Mouse (Mus musculus) midbrain, postnatal 0 days (tissue): ENCODE measurements around the gene Gdpd5. TPM values are rescaled to one million over a fixed set of nuclear protein-coding genes. Genes with fewer than 3 reads are reported as not detected.
A peak's percentile ranks its signal among the peaks of the same experiment; 100 is the strongest.

Source experiments
- ATAC-seq: fragments of 200-750 bp; cut with Nextera tagmentation; 2 replicates; pipeline ENCODE4 v1.8.0; 2017; ENCODE audit warnings: moderate number of reproducible peaks, mild to moderate bottlenecking, moderate TSS enrichment, moderate library complexity; ENCODE audit not compliant: low FRiP score
- DNase-seq: peaks from one replicate; pipeline ENCODE4 v3.0.0-alpha.2; 2015; ENCODE audit warnings: low spot score
- H3K27ac ChIP-seq: fragments of 300-500 bp; sonication (generic); 2 replicates; pipeline ENCODE4 v1.5.1; 2014; ENCODE audit warnings: low read depth, mild to moderate bottlenecking, low read length, mixed read lengths
- H3K27me3 ChIP-seq: fragments of 300-500 bp; sonication (generic); 2 replicates; pipeline ENCODE4 v1.6.1; 2014; ENCODE audit warnings: low read length, control low read depth, mixed read lengths; ENCODE audit not compliant: insufficient read depth
- H3K36me3 ChIP-seq: fragments of 300-500 bp; sonication (generic); 2 replicates; pipeline ENCODE4 v1.6.1; 2014; ENCODE audit warnings: low read length, control low read depth, mixed read lengths; ENCODE audit not compliant: insufficient read depth
- H3K4me1 ChIP-seq: fragments of 300-500 bp; sonication (generic); 2 replicates; pipeline ENCODE4 v1.6.1; 2014; ENCODE audit warnings: mild to moderate bottlenecking, control low read depth, antibody characterized with exemption, low read length, mixed read lengths; ENCODE audit not compliant: insufficient read depth
- H3K4me2 ChIP-seq: fragments of 300-500 bp; sonication (generic); 2 replicates; pipeline ENCODE4 v1.6.1; 2014; ENCODE audit warnings: low read depth, mild to moderate bottlenecking, low read length, mixed read lengths; ENCODE audit not compliant: poor library complexity, severe bottlenecking
- H3K4me3 ChIP-seq: fragments of 300-500 bp; sonication (generic); 2 replicates; pipeline ENCODE4 v1.5.1; 2014; ENCODE audit warnings: low read depth, mild to moderate bottlenecking, low read length, moderate library complexity
- H3K9ac ChIP-seq: fragments of 300-500 bp; sonication (generic); replicated peaks from 2 replicates; pipeline ENCODE4 v1.6.1; 2014; ENCODE audit warnings: mild to moderate bottlenecking, low read length, moderate library complexity, mixed read lengths; ENCODE audit not compliant: poor library complexity, severe bottlenecking
- H3K9me3 ChIP-seq: fragments of 300-500 bp; sonication (generic); 2 replicates; pipeline ENCODE4 v1.6.1; 2016; ENCODE audit warnings: low read length, control low read depth
- CTCF ChIP-seq: IDR thresholded peaks from 2 replicates; pipeline ENCODE4 v1.5.1; 2016; ENCODE audit warnings: antibody characterized with exemption, mild to moderate bottlenecking
- WGBS: fragments of 180-500 bp; shearing (Covaris S2); extraction: QIAGEN DNeasy Blood & Tissue Kit; methylation state at CpG from one replicate; pipeline ENCODE4 v1.1.7; 2014; 5-methylcytosine and 5-hydroxymethylcytosine counted together
- polyA plus RNA-seq: library from polyadenylated mRNA; unstranded; fragments of >200 nt; fragmentation: Nextera tagmentation; extraction: Ambion mirVana; gene quantifications from 2 replicates; pipeline ENCODE4 v1.2.1, GENCODE M21; 2015
- total RNA-seq: library from RNA; depleted of rRNA; stranded (reverse); fragments of >200 nt; gene quantifications from 2 replicates; pipeline ENCODE4 v1.2.3, GENCODE M21; 2014

The Gdpd5 gene
- total and polyA plus RNA-seq, 2 experiments from 2014 or later, result 25.9 to 44.6 TPM

- Histone ChIP-seq H3K4me1 (peaks cover 20% of the 10 kb centered on the region; the same call in 1 of the 2 replicates), H3K4me3 (peak overlapping the region; percentile 45), H3K27ac (0 out of 2 replicates have a peak overlapping the region, but pooled peaks have one; percentile 97), H3K9ac (peak overlapping the region; percentile 75), H3K4me2 (peak overlapping the region; percentile 88), H3K27me3 (no peaks in the 10 kb centered on the region), H3K9me3 (no peaks in the 10 kb centered on the region), H3K36me3 (0 out of 2 replicates have a peak, but pooled peaks cover 5% of the 10 kb centered on the region)
- no peak for ATAC-seq
- DNase-seq, result no peak
- 6% methylated on average over 30 of the region's 30 CpGs for WGBS
- TF ChIP-seq CTCF, result no peak
Observed at GRCm38 (mm10) chr7:99382088-99383000, 1.1 kb downstream of the Gdpd5 start.

- ATAC-seq, result no peak
- Histone ChIP-seq H3K9me3 (no peaks in the 10 kb centered on the region), H3K9ac (peak overlapping the region; percentile 46), H3K36me3 (0 out of 2 replicates have a peak, but pooled peaks cover 9% of the 10 kb centered on the region), H3K4me2 (peak overlapping the region; percentile 88), H3K27ac (peak overlapping the region; percentile 18; the same call in 1 of the 2 replicates), H3K27me3 (no peaks in the 10 kb centered on the region), H3K4me1 (peaks cover 20% of the 10 kb centered on the region; the same call in 1 of the 2 replicates), H3K4me3 (peak overlapping the region; percentile 45)
- TF ChIP-seq CTCF, result no peak
- WGBS, result 49% methylated on average over 5 of the region's 5 CpGs
- no peak for DNase-seq
Observed at GRCm38 (mm10) chr7:99383246-99383645, 2.0 kb downstream of the Gdpd5 start.

- peak overlapping the region; percentile 44; the same call in 1 of the 2 replicates for H3K9ac ChIP-seq
- TF ChIP-seq CTCF, result peak; percentile 35
- 0 out of 2 replicates have a peak overlapping the region, but pooled peaks have one; percentile 18 for H3K27ac ChIP-seq
- 0 out of 2 replicates have a peak, but pooled peaks cover 9% of the 10 kb centered on the region for H3K36me3 ChIP-seq
- no peaks in the 10 kb centered on the region for H3K9me3 ChIP-seq
- no peaks in the 10 kb centered on the region for H3K27me3 ChIP-seq
- H3K4me2 ChIP-seq, result peak overlapping the region; percentile 88
- ATAC-seq, result no peak
- peaks cover 20% of the 10 kb centered on the region; the same call in 1 of the 2 replicates for H3K4me1 ChIP-seq
- 14% methylated on average over 4 of the region's 4 CpGs for WGBS
- DNase-seq, result no peak
- H3K4me3 ChIP-seq, result peak overlapping the region; percentile 45; the same call in 1 of the 2 replicates
Observed at GRCm38 (mm10) chr7:99384101-99384611, 2.9 kb downstream of the Gdpd5 start.

GRCm38 (mm10) chr7:99386030-99386429 is 4.8 kb downstream of the Gdpd5 start:
- H3K36me3 ChIP-seq, result peaks cover 14% of the 10 kb centered on the region; the same call in 1 of the 2 replicates
- H3K9ac ChIP-seq, result 0 out of 2 replicates have a peak overlapping the region, but pooled peaks have one; percentile 14
- H3K27me3 ChIP-seq, result no peaks in the 10 kb centered on the region
- no peak overlapping the region for H3K27ac ChIP-seq
- H3K9me3 ChIP-seq, result no peaks in the 10 kb centered on the region
- H3K4me2 ChIP-seq, result no peak overlapping the region
- WGBS, result 79% methylated on average over 5 of the region's 5 CpGs
- peaks cover 20% of the 10 kb centered on the region; the same call in 1 of the 2 replicates for H3K4me1 ChIP-seq
- ATAC-seq (no peak), DNase-seq (no peak)
- TF ChIP-seq CTCF, result no peak
- no peak overlapping the region for H3K4me3 ChIP-seq

GRCm38 (mm10) chr7:99386811-99387210 is 5.6 kb downstream of the Gdpd5 start:
- Histone ChIP-seq H3K4me1 (peaks cover 20% of the 10 kb centered on the region; the same call in 1 of the 2 replicates), H3K9me3 (no peaks in the 10 kb centered on the region), H3K4me2 (no peak overlapping the region), H3K27me3 (no peaks in the 10 kb centered on the region), H3K4me3 (no peak overlapping the region), H3K27ac (no peak overlapping the region), H3K9ac (no peak overlapping the region), H3K36me3 (peaks cover 21% of the 10 kb centered on the region)
- TF ChIP-seq CTCF, result no peak
- no peak for DNase-seq
- no peak for ATAC-seq
- 87% methylated on average over 4 of the region's 4 CpGs for WGBS
